Mouse (Mus musculus) liver, adult 2 months (tissue): ENCODE measurements at regions not wholly inside any gene's neighbourhood (a gene's known extent, or its start where the extent isn't known, plus 50 kb on each side); places are given as distances from the start of the nearest gene placed in this dataset.

Source experiments
- CTCF ChIP-seq: fragments of 200-500 bp; IDR thresholded peaks from 2 replicates; pipeline ENCODE4 v1.5.1; 2011; ENCODE audit warnings: low read depth, low read length, control low read depth
- POLR2A ChIP-seq: fragments of 200-500 bp; IDR thresholded peaks from 2 replicates; pipeline ENCODE4 v1.6.1; 2011; ENCODE audit warnings: low read length, control low read depth; ENCODE audit not compliant: insufficient read depth; ENCODE audit errors: extremely low read depth

GRCm38 (mm10) chr13:107505318-107505717 is 483.4 kb upstream of the Kif2a start:
- TF ChIP-seq CTCF (no peak), POLR2A (no peak)
